Mouse (Mus musculus) testis, adult 2 months (tissue): ENCODE results near the gene Robo3.

ENCODE experiments used
- CTCF ChIP-seq: fragments of 200-500 bp; IDR thresholded peaks from 2 replicates; pipeline ENCODE4 v1.5.1; 2012; ENCODE audit warnings: low read depth, mild to moderate bottlenecking, inconsistent platforms, low read length, moderate library complexity; ENCODE audit not compliant: control insufficient read depth, insufficient read depth, insufficient replicate concordance
- POLR2A ChIP-seq: fragments of 200-500 bp; IDR thresholded peaks from 2 replicates; pipeline ENCODE4 v1.6.1; 2012; ENCODE audit warnings: low read depth, mild to moderate bottlenecking, inconsistent platforms, low read length, moderate library complexity; ENCODE audit not compliant: control insufficient read depth

DNA sequence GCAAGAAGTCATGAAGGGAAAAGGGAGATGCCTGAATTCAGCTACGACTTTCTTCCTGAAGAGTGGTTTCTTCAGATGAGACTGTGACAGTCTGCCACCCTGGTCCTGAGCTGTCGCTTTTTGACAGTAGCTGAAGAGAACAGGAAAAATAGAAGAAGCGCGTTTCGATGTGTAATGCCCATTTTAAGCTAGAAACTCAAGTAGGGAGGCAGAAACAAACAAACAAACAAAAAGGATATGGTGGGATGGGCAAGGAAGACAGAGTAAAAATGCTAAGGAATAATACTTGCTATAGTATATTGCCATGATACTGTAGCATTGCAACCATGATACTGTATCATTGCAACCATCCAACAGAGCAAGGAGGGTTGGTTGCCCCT is 27.9 kb upstream of the Robo3 start:
- TF ChIP-seq POLR2A (no peak), CTCF (no peak)
